Mouse (Mus musculus) c-Kit-positive CD71-negative TER-119-negative erythroid progenitor cells, embryonic 14.5 days (primary cell): ENCODE data around the gene Lrrfip2.

ENCODE experiments used
- DNase-seq: peaks from one replicate; pipeline ENCODE4 v3.0.0-alpha.2; 2013; ENCODE audit warnings: low read depth

Lrrfip2 gene

GRCm38 (mm10) chr9:111117126-111117642 is at the start of gene Lrrfip2:
Lrrfip2 (plus strand) TSS chr9:111117592.
- DNase-seq = no peak

- DNase-seq = peak; percentile 65
Observed at GRCm38 (mm10) chr9:111070546-111070961, 46.8 kb upstream of the Lrrfip2 start.

- no peak for DNase-seq
Observed at GRCm38 (mm10) chr9:111072175-111072574, 45.2 kb upstream of the Lrrfip2 start.

GRCm38 (mm10) chr9:111072971-111073370 is 44.4 kb upstream of the Lrrfip2 start:
- DNase-seq = no peak

- no peak for DNase-seq
Observed at GRCm38 (mm10) chr9:111077745-111078144, 39.6 kb upstream of the Lrrfip2 start.

GRCm38 (mm10) chr9:111080801-111081200 is 36.6 kb upstream of the Lrrfip2 start:
- DNase-seq = no peak

GRCm38 (mm10) chr9:111081765-111082164 is 35.6 kb upstream of the Lrrfip2 start:
- no peak for DNase-seq

GRCm38 (mm10) chr9:111085329-111085728 is 32.1 kb upstream of the Lrrfip2 start:
- DNase-seq = no peak

- DNase-seq = no peak
Observed at GRCm38 (mm10) chr9:111086137-111086536, 31.3 kb upstream of the Lrrfip2 start.

GRCm38 (mm10) chr9:111086995-111087606 is 30.3 kb upstream of the Lrrfip2 start:
- no peak for DNase-seq

- no peak for DNase-seq
Observed at GRCm38 (mm10) chr9:111087960-111088359, 29.4 kb upstream of the Lrrfip2 start.

- DNase-seq = no peak
Observed at GRCm38 (mm10) chr9:111088886-111089285, 28.5 kb upstream of the Lrrfip2 start.

GRCm38 (mm10) chr9:111092657-111093056 is 24.7 kb upstream of the Lrrfip2 start:
- DNase-seq = no peak

- DNase-seq = peak; percentile 38
Observed at GRCm38 (mm10) chr9:111093094-111093493, 24.3 kb upstream of the Lrrfip2 start.

GRCm38 (mm10) chr9:111094626-111095025 is 22.8 kb upstream of the Lrrfip2 start:
- DNase-seq = no peak

GRCm38 (mm10) chr9:111095710-111096109 is 21.7 kb upstream of the Lrrfip2 start:
- no peak for DNase-seq

GRCm38 (mm10) chr9:111096419-111097326 is 20.7 kb upstream of the Lrrfip2 start:
- DNase-seq = no peak

GRCm38 (mm10) chr9:111097543-111097942 is 19.8 kb upstream of the Lrrfip2 start:
- DNase-seq = no peak

GRCm38 (mm10) chr9:111100406-111100805 is 17.0 kb upstream of the Lrrfip2 start:
- DNase-seq = no peak

- no peak for DNase-seq
Observed at GRCm38 (mm10) chr9:111103293-111103692, 14.1 kb upstream of the Lrrfip2 start.

GRCm38 (mm10) chr9:111103893-111104292 is 13.5 kb upstream of the Lrrfip2 start:
- DNase-seq = no peak

- DNase-seq = no peak
Observed at GRCm38 (mm10) chr9:111107863-111108262, 9.5 kb upstream of the Lrrfip2 start.

GRCm38 (mm10) chr9:111117794-111118251 is 431 bp downstream of the Lrrfip2 start:
- DNase-seq = peak; percentile 53
